Comparison of ENCODE assay signal across 7 mouse cellular contexts in the genomic region with DNA sequence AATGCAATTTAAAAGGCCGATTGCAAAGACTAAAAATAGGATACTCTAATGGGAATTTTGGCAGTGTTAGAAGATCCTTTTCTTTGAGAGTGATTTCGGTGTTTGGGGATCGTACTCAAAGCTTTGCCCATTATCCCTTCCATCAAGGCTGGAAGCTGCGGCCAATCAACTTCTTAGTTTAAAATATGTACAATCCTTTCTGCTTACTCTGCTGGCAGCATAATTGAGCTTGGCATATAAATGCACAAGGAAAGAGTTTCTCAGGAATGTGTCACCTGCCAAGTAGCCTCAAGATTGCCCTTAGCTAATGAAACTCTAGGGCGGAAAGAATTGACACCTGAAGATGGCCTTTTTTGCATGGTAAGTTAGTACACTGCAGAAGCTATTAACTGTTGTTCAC. TPM values are rescaled to one million over a fixed set of nuclear protein-coding genes. Genes with fewer than 3 reads are reported as not detected.
DNase-seq lines count a peak whose midpoint lies in the region; ATAC-seq lines count a peak whose summit lies in the region.

No protein-coding gene starts in this region.

- H3K4me2 ChIP-seq in limb, embryonic 13.5 days (replicated peaks) = peak overlapping the region; percentile 70
- H3K4me2 ChIP-seq in stomach, embryonic 14.5 days (replicated peaks; ENCODE audit: low read depth, low read length) = peak overlapping the region; percentile 40

- ATAC-seq in megakaryocyte, adult 5-6 weeks (ENCODE audit: poor library complexity, severe bottlenecking) = no peak
- ATAC-seq in limb, embryonic 13.5 days (ENCODE audit: low FRiP score, low read depth) = no peak
- no peak for ATAC-seq in stomach, embryonic 14.5 days (ENCODE audit: insufficient number of reproducible peaks, insufficient read depth, low FRiP score, low read depth)

- H3K27ac ChIP-seq in forebrain, embryonic 10.5 days = peak overlapping the region; percentile 92
- H3K27ac ChIP-seq in limb, embryonic 13.5 days = peak overlapping the region; percentile 33; the same call in 1 of the 2 replicates
- no peak overlapping the region for H3K27ac ChIP-seq in stomach, embryonic 14.5 days (ENCODE audit: low read length)

- H3K9me3 ChIP-seq in megakaryocyte, embryonic 14.5 days = no peaks in the 10 kb centered on the region
- no peaks in the 10 kb centered on the region for H3K9me3 ChIP-seq in forebrain, embryonic 10.5 days
- H3K9me3 ChIP-seq in limb, embryonic 13.5 days = no peaks in the 10 kb centered on the region
- H3K9me3 ChIP-seq in stomach, embryonic 14.5 days (ENCODE audit: control insufficient read depth, low read depth, low read length) = no peaks in the 10 kb centered on the region

- H3K4me3 ChIP-seq in megakaryocyte, embryonic 14.5 days (replicated peaks) = peak overlapping the region; percentile 91
- peak overlapping the region; percentile 88 for H3K4me3 ChIP-seq in forebrain, embryonic 10.5 days
- H3K4me3 ChIP-seq in limb, embryonic 13.5 days = peak overlapping the region; percentile 77
- peak overlapping the region; percentile 58 for H3K4me3 ChIP-seq in stomach, embryonic 14.5 days (ENCODE audit: low read depth, low read length)

- WGBS in forebrain, embryonic 10.5 days = 22% methylated on average over 5 of the region's 5 CpGs
- WGBS in limb, embryonic 13.5 days = 13% methylated on average over 5 of the region's 5 CpGs
- 9% methylated on average over 5 of the region's 5 CpGs for WGBS in stomach, embryonic 14.5 days

- H3K9ac ChIP-seq in limb, embryonic 13.5 days = peak overlapping the region; percentile 80
- peak overlapping the region; percentile 49 for H3K9ac ChIP-seq in stomach, embryonic 14.5 days (replicated peaks; ENCODE audit: low read depth, low read length)

- peaks cover 43% of the 10 kb centered on the region for H3K36me3 ChIP-seq in megakaryocyte, embryonic 14.5 days (replicated peaks; ENCODE audit: low read length)
- H3K36me3 ChIP-seq in forebrain, embryonic 10.5 days (replicated peaks) = no peaks in the 10 kb centered on the region
- H3K36me3 ChIP-seq in limb, embryonic 13.5 days = no peaks in the 10 kb centered on the region
- H3K36me3 ChIP-seq in stomach, embryonic 14.5 days (ENCODE audit: control insufficient read depth, insufficient read depth, low read length) = 0 out of 2 replicates have a peak, but pooled peaks cover 3% of the 10 kb centered on the region

- H3K27me3 ChIP-seq in megakaryocyte, embryonic 14.5 days (replicated peaks) = no peaks in the 10 kb centered on the region
- no peaks in the 10 kb centered on the region for H3K27me3 ChIP-seq in forebrain, embryonic 10.5 days (ENCODE audit: poor library complexity, severe bottlenecking)
- no peaks in the 10 kb centered on the region for H3K27me3 ChIP-seq in limb, embryonic 13.5 days
- H3K27me3 ChIP-seq in stomach, embryonic 14.5 days (ENCODE audit: control insufficient read depth, insufficient read depth, low read length) = no peaks in the 10 kb centered on the region

- H3K4me1 ChIP-seq in megakaryocyte, embryonic 14.5 days = peaks cover 67% of the 10 kb centered on the region
- H3K4me1 ChIP-seq in forebrain, embryonic 10.5 days = peaks cover 29% of the 10 kb centered on the region
- peaks cover 26% of the 10 kb centered on the region for H3K4me1 ChIP-seq in limb, embryonic 13.5 days
- H3K4me1 ChIP-seq in stomach, embryonic 14.5 days (ENCODE audit: control insufficient read depth, insufficient read depth, low read length) = peaks cover 18% of the 10 kb centered on the region

- no peak for DNase-seq in forebrain, embryonic 10.5 days (ENCODE audit: extremely low spot score, low spot score)
- no peak for DNase-seq in urinary bladder, postnatal 14 days (ENCODE audit: low spot score)
- no peak for DNase-seq in adrenal gland, adult 18-20 months (ENCODE audit: low spot score in 2 of 2)

RNA-seq across cellular contexts. Expression of a gene that starts 1.0 kb away (rescaled TPM):
- 4.7 and 7.3 TPM in 2 replicates for polyA plus RNA-seq in megakaryocyte, embryonic 14.5 days (2012; ENCODE audit: insufficient read depth, low replicate concordance)
- 13.5 and 14.7 TPM in 2 replicates for total RNA-seq in megakaryocyte, adult 5-6 weeks (2015)
- 22.6 and 23.8 TPM in 2 replicates for total RNA-seq in megakaryocyte, adult 5-6 weeks (2017)
- 17.4 and 18.5 TPM in 2 replicates for polyA plus RNA-seq in forebrain, embryonic 10.5 days (2016; fragmentation: Nextera tagmentation; extraction: Ambion mirVana)
- 17.9 and 18.6 TPM in 2 replicates for polyA plus RNA-seq in limb, embryonic 13.5 days (2015; fragmentation: Nextera tagmentation; extraction: Ambion mirVana)
- 15.7 and 17.1 TPM in 2 replicates for polyA plus RNA-seq in stomach, embryonic 14.5 days (2014; fragmentation: Nextera tagmentation; extraction: Ambion mirVana)
- 10 to 100 TPM; 26.0 to 30.7 TPM for total RNA-seq in adrenal gland, adult 18-20 months (2021)

RNA-seq across cellular contexts. Expression of a gene that starts 1.1 kb away (rescaled TPM):
- polyA plus RNA-seq in megakaryocyte, embryonic 14.5 days (2012; ENCODE audit: insufficient read depth, low replicate concordance) = 5.7 and 6.8 TPM in 2 replicates
- 19.9 and 25.2 TPM in 2 replicates for total RNA-seq in megakaryocyte, adult 5-6 weeks (2015)
- total RNA-seq in megakaryocyte, adult 5-6 weeks (2017) = 19.6 and 33.1 TPM in 2 replicates
- 22.9 and 27.2 TPM in 2 replicates for polyA plus RNA-seq in forebrain, embryonic 10.5 days (2016; fragmentation: Nextera tagmentation; extraction: Ambion mirVana)
- 32.0 and 32.9 TPM in 2 replicates for polyA plus RNA-seq in limb, embryonic 13.5 days (2015; fragmentation: Nextera tagmentation; extraction: Ambion mirVana)
- 31.7 and 34.5 TPM in 2 replicates for polyA plus RNA-seq in stomach, embryonic 14.5 days (2014; fragmentation: Nextera tagmentation; extraction: Ambion mirVana)
- 10 to 100 TPM; 46.1 to 46.9 TPM for total RNA-seq in adrenal gland, adult 18-20 months (2021)

RNA-seq across cellular contexts. Expression of a gene that starts 29.3 kb away (rescaled TPM):
- polyA plus RNA-seq in megakaryocyte, embryonic 14.5 days (2012; ENCODE audit: insufficient read depth, low replicate concordance) = 2.4 TPM in 1 of 2 replicates, not detected in the other
- 7.9 and 13.7 TPM in 2 replicates for total RNA-seq in megakaryocyte, adult 5-6 weeks (2015)
- total RNA-seq in megakaryocyte, adult 5-6 weeks (2017) = 11.4 and 14.8 TPM in 2 replicates
- 14.7 and 18.0 TPM in 2 replicates for polyA plus RNA-seq in forebrain, embryonic 10.5 days (2016; fragmentation: Nextera tagmentation; extraction: Ambion mirVana)
- polyA plus RNA-seq in limb, embryonic 13.5 days (2015; fragmentation: Nextera tagmentation; extraction: Ambion mirVana) = 21.7 and 22.1 TPM in 2 replicates
- 22.9 and 24.0 TPM in 2 replicates for polyA plus RNA-seq in stomach, embryonic 14.5 days (2014; fragmentation: Nextera tagmentation; extraction: Ambion mirVana)
- 1 to 10 TPM; 7.8 to 8.7 TPM for total RNA-seq in adrenal gland, adult 18-20 months (2021)
